Mouse (Mus musculus): ENCODE results near the gene Rgs3.

GRCm38 (mm10) chr4:62569603-62570002 is 10.0 kb downstream of the Rgs3 start:
- TF ChIP-seq CTCF (conservative IDR thresholded peaks at IDR 0.05; ENCODE audit: insufficient read depth, insufficient read length, low read depth, low read length): no peak
- no peak for TF ChIP-seq POLR2A (IDR thresholded peaks at IDR 0.05; ENCODE audit: low read depth, low read length)

All from kidney, adult 2 months (tissue).